Mouse (Mus musculus): ENCODE data around the gene Gm21775.
"Not testable (repeated sequence)": the region's sequence is repeated elsewhere in the genome, so short reads cannot be mapped to it uniquely, and the experiment has no call there.

Gm21775 gene

DNA sequence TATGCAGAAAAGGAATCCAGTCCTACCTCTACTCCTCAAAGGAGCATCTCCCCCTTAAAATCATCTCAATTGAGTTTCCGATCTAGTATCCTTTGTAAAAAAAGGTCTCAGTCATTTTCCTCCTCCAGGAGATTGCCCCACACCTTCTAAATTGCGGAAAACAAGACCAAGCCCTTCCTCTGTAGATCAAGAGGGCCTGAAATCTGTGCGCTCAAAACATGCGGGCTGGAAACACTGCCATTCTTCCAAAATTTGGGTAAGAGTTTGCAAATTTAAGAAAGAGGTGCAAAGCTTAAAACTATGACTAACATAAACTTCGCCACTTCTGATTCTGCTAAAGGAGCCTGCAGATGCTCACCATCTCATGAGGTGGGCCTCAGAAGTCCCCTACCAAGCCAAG lies at the start of gene Gm21775:
TSS of gene Gm21775 (plus strand) at position 301 of the 400 bp plus-strand sequence.
- not testable (repeated sequence) for DNase-seq

DNA sequence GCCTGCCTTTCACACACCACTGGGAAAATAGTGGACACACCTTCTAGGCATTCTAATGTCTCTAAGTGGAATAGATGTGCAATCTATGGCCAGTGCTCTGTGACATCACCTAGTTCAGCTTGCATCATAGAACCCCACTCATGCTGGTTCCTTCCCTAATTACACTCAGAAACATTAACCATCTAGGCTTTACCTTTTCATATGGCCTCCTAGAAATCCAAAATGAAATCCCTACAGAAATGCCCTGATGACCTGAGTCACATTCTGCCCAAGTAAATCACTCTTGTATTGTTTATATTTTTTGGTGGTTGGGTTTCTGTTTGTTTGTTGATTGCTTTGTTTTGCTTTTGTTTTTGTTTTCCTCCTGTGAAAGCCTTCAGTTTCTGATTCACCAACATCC lies 17.3 kb upstream of the Gm21775 start, which contains the start of gene Gm20737:
TSS of gene Gm20737 (minus strand) at position 101 of the 400 bp plus-strand sequence.
- DNase-seq: not testable (repeated sequence)
